Mouse (Mus musculus) heart, postnatal 0 days (tissue): Measurements from ENCODE around the gene Slc4a10. TPM values are rescaled to one million over a fixed set of nuclear protein-coding genes. Genes with fewer than 3 reads are reported as not detected.

Source experiments
- ATAC-seq: fragments of 200-750 bp; cut with Nextera tagmentation; 2 replicates; pipeline ENCODE4 v1.8.0; 2017; ENCODE audit warnings: low read depth, moderate number of reproducible peaks, moderate library complexity; ENCODE audit not compliant: insufficient read depth
- DNase-seq: peaks from one replicate; pipeline ENCODE4 v3.0.0-alpha.2; 2016; ENCODE audit warnings: low spot score
- H3K27ac ChIP-seq: fragments of 300-500 bp; sonication (generic); 2 replicates; pipeline ENCODE4 v1.5.1; 2014; ENCODE audit warnings: low read depth, mild to moderate bottlenecking
- H3K27me3 ChIP-seq: fragments of 300-500 bp; sonication (generic); 2 replicates; pipeline ENCODE4 v1.6.1; 2014; ENCODE audit warnings: low read length, mixed read lengths; ENCODE audit not compliant: control insufficient read depth, insufficient read depth
- H3K36me3 ChIP-seq: fragments of 300-500 bp; sonication (generic); replicated peaks from 2 replicates; pipeline ENCODE4 v1.6.1; 2014; ENCODE audit warnings: low read length, mixed read lengths; ENCODE audit not compliant: control insufficient read depth, insufficient read depth
- H3K4me1 ChIP-seq: fragments of 300-500 bp; sonication (generic); 2 replicates; pipeline ENCODE4 v1.6.1; 2014; ENCODE audit warnings: antibody characterized with exemption; ENCODE audit not compliant: control insufficient read depth, insufficient read depth
- H3K4me2 ChIP-seq: fragments of 300-500 bp; sonication (generic); 2 replicates; pipeline ENCODE4 v1.6.1; 2014; ENCODE audit warnings: low read depth, mild to moderate bottlenecking, low read length, moderate library complexity
- H3K4me3 ChIP-seq: fragments of 300-500 bp; sonication (generic); 2 replicates; pipeline ENCODE4 v1.5.1; 2014; ENCODE audit warnings: low read depth, low read length
- H3K9ac ChIP-seq: fragments of 300-500 bp; sonication (generic); replicated peaks from 2 replicates; pipeline ENCODE4 v1.6.1; 2014; ENCODE audit warnings: low read depth, low read length, mixed read lengths
- H3K9me3 ChIP-seq: fragments of 300-500 bp; sonication (generic); replicated peaks from 2 replicates; pipeline ENCODE4 v1.6.1; 2016; ENCODE audit warnings: low read length; ENCODE audit not compliant: control insufficient read depth
- CTCF ChIP-seq: IDR thresholded peaks from 2 replicates; pipeline ENCODE4 v1.5.1; 2016; ENCODE audit warnings: antibody characterized with exemption, control low read depth, low read depth
- EP300 ChIP-seq: IDR thresholded peaks from 2 replicates; pipeline ENCODE4 v1.6.1; 2016; ENCODE audit warnings: antibody characterized with exemption, low read depth
- WGBS: fragments of 180-500 bp; shearing (Covaris S2); extraction: QIAGEN DNeasy Blood & Tissue Kit; methylation state at CpG from one replicate; pipeline ENCODE4 v1.1.7; 2014; 5-methylcytosine and 5-hydroxymethylcytosine counted together
- polyA plus RNA-seq: library from polyadenylated mRNA; unstranded; fragments of >200 nt; fragmentation: Nextera tagmentation; extraction: Ambion mirVana; gene quantifications from 2 replicates; pipeline ENCODE4 v1.2.1, GENCODE M21; 2015
- total RNA-seq: library from RNA; depleted of rRNA; stranded (reverse); fragments of >200 nt; gene quantifications from 2 replicates; pipeline ENCODE4 v1.2.3, GENCODE M21; 2014; ENCODE audit warnings: low replicate concordance

Gene Slc4a10
- total and polyA plus RNA-seq, 2 experiments from 2014 or later: 0.15 TPM; not detected in 1

- no peak overlapping the region for H3K4me2 ChIP-seq
- 71% methylated on average over 4 of the region's 4 CpGs for WGBS
- no peak overlapping the region for H3K27ac ChIP-seq
- H3K9ac ChIP-seq: no peak overlapping the region
- H3K36me3 ChIP-seq: no peaks in the 10 kb centered on the region
- no peaks in the 10 kb centered on the region for H3K27me3 ChIP-seq
- TF ChIP-seq EP300 (no peak), CTCF (no peak)
- no peaks in the 10 kb centered on the region for H3K9me3 ChIP-seq
- no peaks in the 10 kb centered on the region for H3K4me1 ChIP-seq
- no peak for ATAC-seq
- DNase-seq: no peak
- H3K4me3 ChIP-seq: no peak overlapping the region
Measured at GRCm38 (mm10) chr2:62339222-62339944, 293.1 kb downstream of the Slc4a10 start.

GRCm38 (mm10) chr2:62341061-62341733, 294.9 kb downstream of the Slc4a10 start:
- ATAC-seq: no peak
- no peaks in the 10 kb centered on the region for H3K9me3 ChIP-seq
- 68% methylated on average over 3 of the region's 3 CpGs for WGBS

GRCm38 (mm10) chr2:62341734-62342128, 295.5 kb downstream of the Slc4a10 start:
- no peak for DNase-seq
- no peak for TF ChIP-seq EP300
- Histone ChIP-seq H3K27ac (no peak overlapping the region), H3K4me2 (peak overlapping the region; percentile 41), H3K9me3 (no peaks in the 10 kb centered on the region), H3K4me1 (no peaks in the 10 kb centered on the region), H3K4me3 (no peak overlapping the region), H3K36me3 (no peaks in the 10 kb centered on the region), H3K27me3 (no peaks in the 10 kb centered on the region), H3K9ac (no peak overlapping the region)
- 46% methylated on average over 14 of the region's 14 CpGs for WGBS
- ATAC-seq: no peak

More at GRCm38 (mm10) chr2:62341061-62341733, 294.9 kb downstream of the Slc4a10 start:
- Histone ChIP-seq H3K4me2 (peak overlapping the region; percentile 41), H3K9ac (no peak overlapping the region), H3K4me3 (no peak overlapping the region), H3K27me3 (no peaks in the 10 kb centered on the region), H3K36me3 (no peaks in the 10 kb centered on the region), H3K4me1 (no peaks in the 10 kb centered on the region), H3K27ac (no peak overlapping the region)
- DNase-seq: no peak
- TF ChIP-seq EP300 (no peak), CTCF (no peak)

GRCm38 (mm10) chr2:62344367-62344766, 298.1 kb downstream of the Slc4a10 start:
- WGBS: 54% methylated on average over 6 of the region's 6 CpGs
- TF ChIP-seq EP300 (no peak), CTCF (no peak)
- H3K4me1 ChIP-seq: no peaks in the 10 kb centered on the region
- H3K4me3 ChIP-seq: no peak overlapping the region
- no peak overlapping the region for H3K9ac ChIP-seq
- H3K9me3 ChIP-seq: no peaks in the 10 kb centered on the region
- no peak for ATAC-seq
- no peaks in the 10 kb centered on the region for H3K36me3 ChIP-seq
- no peak for DNase-seq
- H3K27ac ChIP-seq: no peak overlapping the region
- H3K27me3 ChIP-seq: no peaks in the 10 kb centered on the region
- H3K4me2 ChIP-seq: no peak overlapping the region

GRCm38 (mm10) chr2:62346771-62347170, 300.5 kb downstream of the Slc4a10 start:
- no peaks in the 10 kb centered on the region for H3K27me3 ChIP-seq
- ATAC-seq (no peak), DNase-seq (no peak)
- no peak overlapping the region for H3K4me3 ChIP-seq
- H3K4me1 ChIP-seq: no peaks in the 10 kb centered on the region
- no peaks in the 10 kb centered on the region for H3K9me3 ChIP-seq
- TF ChIP-seq EP300 (no peak), CTCF (peak; percentile 46)
- no peak overlapping the region for H3K4me2 ChIP-seq
- no peak overlapping the region for H3K9ac ChIP-seq
- 24% methylated on average over 1 of the region's 1 CpGs for WGBS
- H3K36me3 ChIP-seq: no peaks in the 10 kb centered on the region
- no peak overlapping the region for H3K27ac ChIP-seq
